Comparison of ENCODE assay signal across 9 mouse cellular contexts in the genomic region with DNA sequence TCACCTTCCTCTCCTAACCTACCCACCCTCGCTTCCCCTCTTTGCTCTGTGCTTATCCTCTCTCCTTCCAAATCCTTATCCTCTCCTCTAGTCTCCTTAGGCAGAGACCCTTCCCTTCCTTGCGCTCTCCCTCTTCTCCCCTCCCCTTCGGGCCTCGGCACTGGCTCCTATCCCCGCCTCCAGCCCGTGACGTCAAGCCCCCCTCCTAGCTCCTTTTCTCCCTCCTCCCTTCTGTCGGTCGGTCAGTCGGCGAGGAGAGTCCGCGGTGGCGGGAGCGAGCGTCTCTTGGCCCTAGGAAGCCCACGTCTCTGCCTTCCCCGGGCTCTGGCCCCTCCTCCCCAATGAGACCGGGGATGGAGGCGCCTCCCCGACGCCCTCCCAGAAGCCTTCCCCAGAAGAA. TPM values are rescaled to one million over a fixed set of nuclear protein-coding genes. Genes with fewer than 3 reads are reported as not detected.
DNase-seq lines count a peak whose midpoint lies in the region; ATAC-seq and TF ChIP-seq lines count a peak whose summit lies in the region.
"Had no signal": no experiment of that assay in that cellular context is flagged by ENCODE, and none has a peak within 500 bp of the region (broad histone marks: within the 10 kb centered on the region; RNA-seq: fewer than 3 reads in every experiment).

No protein-coding gene starts in this region.

- peak overlapping the region; percentile 86 for H3K27ac ChIP-seq in embryonic facial prominence, embryonic 10.5 days (replicated peaks)
- H3K27ac ChIP-seq in intestine, postnatal 0 days (ENCODE audit: low read depth, low read length) = no peak overlapping the region

- no peak for TF ChIP-seq CTCF in intestine, postnatal 0 days (IDR thresholded peaks at IDR 0.05; ENCODE audit: low read depth)

- DNase-seq in adrenal gland, postnatal 4 days (ENCODE audit: low spot score in 2 of 2) = peak; percentile 24 to 27
- peak; percentile 90 for DNase-seq in embryonic facial prominence, embryonic 10.5 days (ENCODE audit: low spot score)
- peak; percentile 98 for DNase-seq in heart, adult 11 months
- peak; percentile 91 for DNase-seq in left cerebral cortex, postnatal 4 days
- DNase-seq in mesoderm, embryonic 11.5 days (ENCODE audit: low read depth, low spot score) = peak; percentile 88
- peak; percentile 89 to 93 for DNase-seq in right cerebral cortex, postnatal 36 days (ENCODE audit: low spot score in 2 of 2)

- intact Hi-C loops in left cerebral cortex, postnatal 4 days (cut with DNase I) = no loop called here

- peaks cover 28% of the 10 kb centered on the region for H3K36me3 ChIP-seq in embryonic facial prominence, embryonic 10.5 days (replicated peaks)
- peaks cover under 1% of the 10 kb centered on the region; the same call in 1 of the 2 replicates for H3K36me3 ChIP-seq in intestine, postnatal 0 days (ENCODE audit: control insufficient read depth, insufficient read depth)

- H3K27me3 ChIP-seq in embryonic facial prominence, embryonic 10.5 days (replicated peaks; ENCODE audit: low read depth, poor library complexity, severe bottlenecking) = peaks cover 33% of the 10 kb centered on the region
- H3K27me3 ChIP-seq in intestine, postnatal 0 days (replicated peaks; ENCODE audit: control insufficient read depth, insufficient read depth, low read length) = peaks cover 9% of the 10 kb centered on the region; the same call in 1 of the 2 replicates

- peak overlapping the region; percentile 45; the same call in 1 of the 2 replicates for H3K9ac ChIP-seq in intestine, postnatal 0 days (ENCODE audit: low read depth, low read length)

- H3K4me1 ChIP-seq in embryonic facial prominence, embryonic 10.5 days = peaks cover 51% of the 10 kb centered on the region
- H3K4me1 ChIP-seq in intestine, postnatal 0 days (replicated peaks; ENCODE audit: control insufficient read depth, insufficient read depth, low read length) = peaks cover 7% of the 10 kb centered on the region; the same call in 1 of the 2 replicates

- peak overlapping the region; percentile 89 for H3K4me2 ChIP-seq in intestine, postnatal 0 days (replicated peaks; ENCODE audit: low read depth)

- ATAC-seq in intestine, postnatal 0 days = peak; percentile 8; the same call in 1 of the 2 replicates
- ATAC-seq in erythroid progenitor cell, adult 5-6 weeks (replicated peaks; ENCODE audit: low FRiP score, poor library complexity, severe bottlenecking) = no peak

- peak overlapping the region; percentile 80 for H3K4me3 ChIP-seq in embryonic facial prominence, embryonic 10.5 days
- H3K4me3 ChIP-seq in intestine, postnatal 0 days (ENCODE audit: low read depth, low read length) = peak overlapping the region; percentile 49

- WGBS in embryonic facial prominence, embryonic 10.5 days = 2% methylated on average over 22 of the region's 22 CpGs
- WGBS in intestine, postnatal 0 days = 4% methylated on average over 22 of the region's 22 CpGs

- H3K9me3 ChIP-seq in embryonic facial prominence, embryonic 10.5 days = no peaks in the 10 kb centered on the region
- no peaks in the 10 kb centered on the region for H3K9me3 ChIP-seq in intestine, postnatal 0 days (ENCODE audit: control insufficient read depth)

RNA-seq across cellular contexts. Expression of gene Gabbr1, which starts 4.6 kb away (rescaled TPM):
- 10 to 100 TPM; 68.2 TPM for total RNA-seq in adrenal gland, postnatal 4 days (2021)
- 7.0 and 9.4 TPM in 2 replicates for polyA plus RNA-seq in embryonic facial prominence, embryonic 10.5 days (2016; fragmentation: Nextera tagmentation; extraction: Ambion mirVana)
- 4.1 and 4.4 TPM in 2 replicates for polyA plus RNA-seq in intestine, postnatal 0 days (2015; fragmentation: Nextera tagmentation; extraction: Ambion mirVana)
- total RNA-seq in left cerebral cortex, postnatal 4 days (2021) = 100 to 1,000 TPM; 430 to 482 TPM
- total RNA-seq in erythroid progenitor cell, adult 5-6 weeks (2015; ENCODE audit: low replicate concordance) = 3.8 and 11.5 TPM in 2 replicates
- total RNA-seq in erythroid progenitor cell, adult 5-6 weeks (2017; ENCODE audit: low replicate concordance) = 0.51 and 1.5 TPM in 2 replicates

RNA-seq across cellular contexts. Expression of gene Mog, which starts 27.2 kb away (rescaled TPM):
- total RNA-seq in adrenal gland, postnatal 4 days (2021) = not detected
- 0.18 and 0.31 TPM in 2 replicates for polyA plus RNA-seq in embryonic facial prominence, embryonic 10.5 days (2016; fragmentation: Nextera tagmentation; extraction: Ambion mirVana)
- polyA plus RNA-seq in intestine, postnatal 0 days (2015; fragmentation: Nextera tagmentation; extraction: Ambion mirVana) = not detected in 2 replicates
- under 1 TPM in 1 of 2 experiments, not detected in 1; 0.20 TPM for total RNA-seq in left cerebral cortex, postnatal 4 days (2021)
- not detected in 2 replicates for total RNA-seq in erythroid progenitor cell, adult 5-6 weeks (2015; ENCODE audit: low replicate concordance)
- not detected in 2 replicates for total RNA-seq in erythroid progenitor cell, adult 5-6 weeks (2017; ENCODE audit: low replicate concordance)
- total RNA-seq: hematopoietic stem cell, adult 5-6 weeks had no signal

RNA-seq across cellular contexts. Expression of gene Olfr90, which starts 37.9 kb away (rescaled TPM):
- under 1 TPM in 1 of 2 experiments, not detected in 1; 0.14 TPM for total RNA-seq in adrenal gland, postnatal 4 days (2021)
- 0.19 TPM in 1 of 2 replicates, not detected in the other for polyA plus RNA-seq in embryonic facial prominence, embryonic 10.5 days (2016; fragmentation: Nextera tagmentation; extraction: Ambion mirVana)
- polyA plus RNA-seq in intestine, postnatal 0 days (2015; fragmentation: Nextera tagmentation; extraction: Ambion mirVana) = not detected in 2 replicates
- not detected for total RNA-seq in left cerebral cortex, postnatal 4 days (2021)
- not detected in 2 replicates for total RNA-seq in erythroid progenitor cell, adult 5-6 weeks (2015; ENCODE audit: low replicate concordance)
- not detected in 2 replicates for total RNA-seq in erythroid progenitor cell, adult 5-6 weeks (2017; ENCODE audit: low replicate concordance)
- total RNA-seq: hematopoietic stem cell, adult 5-6 weeks had no signal

RNA-seq across cellular contexts. Expression of gene Olfr91, which starts 47.7 kb away (rescaled TPM):
- not detected for total RNA-seq in adrenal gland, postnatal 4 days (2021)
- polyA plus RNA-seq in embryonic facial prominence, embryonic 10.5 days (2016; fragmentation: Nextera tagmentation; extraction: Ambion mirVana) = not detected in 2 replicates
- polyA plus RNA-seq in intestine, postnatal 0 days (2015; fragmentation: Nextera tagmentation; extraction: Ambion mirVana) = not detected in 2 replicates
- not detected for total RNA-seq in left cerebral cortex, postnatal 4 days (2021)
- total RNA-seq in erythroid progenitor cell, adult 5-6 weeks (2015; ENCODE audit: low replicate concordance) = not detected in 2 replicates
- total RNA-seq in erythroid progenitor cell, adult 5-6 weeks (2017; ENCODE audit: low replicate concordance) = not detected in 2 replicates
- total RNA-seq: hematopoietic stem cell, adult 5-6 weeks had no signal

RNA-seq across cellular contexts. Expression of gene Zfp57, which starts 49.4 kb away (rescaled TPM):
- 10 to 100 TPM; 12.7 to 18.0 TPM for total RNA-seq in adrenal gland, postnatal 4 days (2021)
- polyA plus RNA-seq in embryonic facial prominence, embryonic 10.5 days (2016; fragmentation: Nextera tagmentation; extraction: Ambion mirVana) = 97.0 and 106 TPM in 2 replicates
- 8.6 and 9.0 TPM in 2 replicates for polyA plus RNA-seq in intestine, postnatal 0 days (2015; fragmentation: Nextera tagmentation; extraction: Ambion mirVana)
- 100 to 1,000 TPM; 218 to 227 TPM for total RNA-seq in left cerebral cortex, postnatal 4 days (2021)
- not detected in 2 replicates for total RNA-seq in erythroid progenitor cell, adult 5-6 weeks (2015; ENCODE audit: low replicate concordance)
- total RNA-seq in erythroid progenitor cell, adult 5-6 weeks (2017; ENCODE audit: low replicate concordance) = not detected in 2 replicates

Comparison
In these comparisons a context has a peak if more than half of its experiments do, and no peak if none do; other contexts are left out.
1. DNase-seq: peak in every context shown above with its lines; median percentile 98 in heart, adult 11 months; 91 in left cerebral cortex, postnatal 4 days; 91 in right cerebral cortex, postnatal 36 days; 90 in embryonic facial prominence, embryonic 10.5 days; 88 in mesoderm, embryonic 11.5 days; 26 in adrenal gland, postnatal 4 days.
2. RNA of gene Gabbr1, which starts 4.6 kb away (total RNA-seq): 430 to 482 TPM in left cerebral cortex, postnatal 4 days and 68.2 TPM in adrenal gland, postnatal 4 days; 0.51 to 11.5 TPM in erythroid progenitor cell, adult 5-6 weeks; every median in the first group is over 4 times any median in the second.